Mouse (Mus musculus): Measurements from ENCODE around the gene Cyb5d1. TPM values are rescaled to one million over a fixed set of nuclear protein-coding genes. Genes with fewer than 3 reads are reported as not detected.
A peak's percentile ranks its signal among the peaks of the same experiment; 100 is the strongest.

Cyb5d1 gene
- polyA plus RNA-seq, 1 experiment, result 40.2 TPM

GRCm38 (mm10) chr11:69415327-69415667 lies 19.9 kb upstream of the Cyb5d1 start:
- TF ChIP-seq POLR2A (IDR thresholded peaks at IDR 0.05; ENCODE audit: borderline replicate concordance, insufficient read depth, low read length), result peak; percentile 15; the same call in 1 of the 2 replicates
- no peak for TF ChIP-seq CTCF (IDR thresholded peaks at IDR 0.05; ENCODE audit: borderline replicate concordance, insufficient read depth, low read depth, low read length)
- H3K4me1 ChIP-seq (ENCODE audit: control insufficient read depth, insufficient read depth, low read length), result peaks cover 12% of the 10 kb centered on the region; the same call in 1 of the 2 replicates
- peak overlapping the region; percentile 88 for H3K27ac ChIP-seq (ENCODE audit: insufficient read depth, low read length)
- 0% methylated on average over 3 of the region's 3 CpGs for WGBS
- DNase-seq, result peak in 1 of 2 experiments; percentile 88
- H3K27me3 ChIP-seq (ENCODE audit: control insufficient read depth, insufficient read depth, low read length), result no peaks in the 10 kb centered on the region
- peak overlapping the region; percentile 78 for H3K4me3 ChIP-seq (replicated peaks; ENCODE audit: insufficient read depth, low read depth, low read length)

- Histone ChIP-seq H3K4me3 (replicated peaks; ENCODE audit: insufficient read depth, low read depth, low read length) (peak overlapping the region; percentile 78), H3K27ac (ENCODE audit: insufficient read depth, low read length) (peak overlapping the region; percentile 37), H3K27me3 (ENCODE audit: control insufficient read depth, insufficient read depth, low read length) (no peaks in the 10 kb centered on the region), H3K4me1 (ENCODE audit: control insufficient read depth, insufficient read depth, low read length) (peaks cover 12% of the 10 kb centered on the region; the same call in 1 of the 2 replicates)
- 6% methylated on average over 4 of the region's 4 CpGs for WGBS
- TF ChIP-seq CTCF (IDR thresholded peaks at IDR 0.05; ENCODE audit: borderline replicate concordance, insufficient read depth, low read depth, low read length) (no peak), POLR2A (IDR thresholded peaks at IDR 0.05; ENCODE audit: borderline replicate concordance, insufficient read depth, low read length) (no peak)
- DNase-seq, result peak in 1 of 2 experiments; percentile 20
These were observed 19.2 kb upstream of the Cyb5d1 start for GRCm38 (mm10) chr11:69414421-69415326.

- Histone ChIP-seq H3K4me1 (ENCODE audit: control insufficient read depth, insufficient read depth, low read length) (peaks cover 12% of the 10 kb centered on the region; the same call in 1 of the 2 replicates), H3K27ac (ENCODE audit: insufficient read depth, low read length) (peak within 1 kb of the TSS; percentile 8), H3K27me3 (ENCODE audit: control insufficient read depth, insufficient read depth, low read length) (no peaks in the 10 kb centered on the region), H3K4me3 (replicated peaks; ENCODE audit: insufficient read depth, low read depth, low read length) (peak within 1 kb of the TSS; percentile 37)
- DNase-seq, result peak; percentile 67 to 82
- TF ChIP-seq CTCF (IDR thresholded peaks at IDR 0.05; ENCODE audit: borderline replicate concordance, insufficient read depth, low read depth, low read length) (no peak), POLR2A (IDR thresholded peaks at IDR 0.05; ENCODE audit: borderline replicate concordance, insufficient read depth, low read length) (no peak)
- 4% methylated on average over 12 of the region's 12 CpGs for WGBS
These were observed 18.1 kb upstream of the Cyb5d1 start, which contains the start of gene Kdm6b for GRCm38 (mm10) chr11:69413221-69414181. Gene Kdm6b (minus strand): TSS chr11:69413675.

- peaks cover 16% of the 10 kb centered on the region; the same call in 1 of the 2 replicates for H3K4me1 ChIP-seq (ENCODE audit: control insufficient read depth, insufficient read depth, low read length)
- H3K27ac ChIP-seq (ENCODE audit: insufficient read depth, low read length), result no peak overlapping the region
- peak in 1 of 2 experiments; percentile 12 for DNase-seq
- peak overlapping the region; percentile 37 for H3K4me3 ChIP-seq (replicated peaks; ENCODE audit: insufficient read depth, low read depth, low read length)
- no peaks in the 10 kb centered on the region for H3K27me3 ChIP-seq (ENCODE audit: control insufficient read depth, insufficient read depth, low read length)
- 41% methylated on average over 7 of the region's 7 CpGs for WGBS
- no peak for TF ChIP-seq CTCF (IDR thresholded peaks at IDR 0.05; ENCODE audit: borderline replicate concordance, insufficient read depth, low read depth, low read length)
- TF ChIP-seq POLR2A (IDR thresholded peaks at IDR 0.05; ENCODE audit: borderline replicate concordance, insufficient read depth, low read length), result no peak
These were observed 17.1 kb upstream of the Cyb5d1 start for GRCm38 (mm10) chr11:69412548-69412947.

- TF ChIP-seq POLR2A (IDR thresholded peaks at IDR 0.05; ENCODE audit: borderline replicate concordance, insufficient read depth, low read length) (no peak), CTCF (IDR thresholded peaks at IDR 0.05; ENCODE audit: borderline replicate concordance, insufficient read depth, low read depth, low read length) (no peak)
- under 1% methylated on average over 39 of the region's 39 CpGs for WGBS
- peak in 1 of 2 experiments; percentile 76 for DNase-seq
- peak overlapping the region; percentile 70 for H3K4me3 ChIP-seq (replicated peaks; ENCODE audit: insufficient read depth, low read depth, low read length)
- H3K27me3 ChIP-seq (ENCODE audit: control insufficient read depth, insufficient read depth, low read length), result no peaks in the 10 kb centered on the region
- H3K27ac ChIP-seq (ENCODE audit: insufficient read depth, low read length), result peak overlapping the region; percentile 77
- H3K4me1 ChIP-seq (ENCODE audit: control insufficient read depth, insufficient read depth, low read length), result peaks cover 16% of the 10 kb centered on the region; the same call in 1 of the 2 replicates
These were observed 16.2 kb upstream of the Cyb5d1 start for GRCm38 (mm10) chr11:69411538-69412203.

- WGBS, result under 1% methylated on average over 26 of the region's 26 CpGs
- Histone ChIP-seq H3K4me1 (ENCODE audit: control insufficient read depth, insufficient read depth, low read length) (peaks cover 16% of the 10 kb centered on the region; the same call in 1 of the 2 replicates), H3K27ac (ENCODE audit: insufficient read depth, low read length) (peak overlapping the region; percentile 77), H3K27me3 (ENCODE audit: control insufficient read depth, insufficient read depth, low read length) (no peaks in the 10 kb centered on the region), H3K4me3 (replicated peaks; ENCODE audit: insufficient read depth, low read depth, low read length) (peak overlapping the region; percentile 70)
- TF ChIP-seq POLR2A (IDR thresholded peaks at IDR 0.05; ENCODE audit: borderline replicate concordance, insufficient read depth, low read length), result peak; percentile 39; the same call in 1 of the 2 replicates
- TF ChIP-seq CTCF (IDR thresholded peaks at IDR 0.05; ENCODE audit: borderline replicate concordance, insufficient read depth, low read depth, low read length), result no peak
- DNase-seq, result peak; percentile 92 to 95
These were observed 15.7 kb upstream of the Cyb5d1 start for GRCm38 (mm10) chr11:69411073-69411535.
